Mouse (Mus musculus): ENCODE measurements around the gene Aqp2.

The Aqp2 gene

GRCm38 (mm10) chr15:99578802-99579485 is at the start of gene Aqp2:
Aqp2 (plus strand) TSS chr15:99579055.
- no peak for DNase-seq

- DNase-seq: no peak
Observed at GRCm38 (mm10) chr15:99531146-99531545, 47.7 kb upstream of the Aqp2 start.

GRCm38 (mm10) chr15:99532023-99532422 is 46.8 kb upstream of the Aqp2 start:
- no peak for DNase-seq

DNA sequence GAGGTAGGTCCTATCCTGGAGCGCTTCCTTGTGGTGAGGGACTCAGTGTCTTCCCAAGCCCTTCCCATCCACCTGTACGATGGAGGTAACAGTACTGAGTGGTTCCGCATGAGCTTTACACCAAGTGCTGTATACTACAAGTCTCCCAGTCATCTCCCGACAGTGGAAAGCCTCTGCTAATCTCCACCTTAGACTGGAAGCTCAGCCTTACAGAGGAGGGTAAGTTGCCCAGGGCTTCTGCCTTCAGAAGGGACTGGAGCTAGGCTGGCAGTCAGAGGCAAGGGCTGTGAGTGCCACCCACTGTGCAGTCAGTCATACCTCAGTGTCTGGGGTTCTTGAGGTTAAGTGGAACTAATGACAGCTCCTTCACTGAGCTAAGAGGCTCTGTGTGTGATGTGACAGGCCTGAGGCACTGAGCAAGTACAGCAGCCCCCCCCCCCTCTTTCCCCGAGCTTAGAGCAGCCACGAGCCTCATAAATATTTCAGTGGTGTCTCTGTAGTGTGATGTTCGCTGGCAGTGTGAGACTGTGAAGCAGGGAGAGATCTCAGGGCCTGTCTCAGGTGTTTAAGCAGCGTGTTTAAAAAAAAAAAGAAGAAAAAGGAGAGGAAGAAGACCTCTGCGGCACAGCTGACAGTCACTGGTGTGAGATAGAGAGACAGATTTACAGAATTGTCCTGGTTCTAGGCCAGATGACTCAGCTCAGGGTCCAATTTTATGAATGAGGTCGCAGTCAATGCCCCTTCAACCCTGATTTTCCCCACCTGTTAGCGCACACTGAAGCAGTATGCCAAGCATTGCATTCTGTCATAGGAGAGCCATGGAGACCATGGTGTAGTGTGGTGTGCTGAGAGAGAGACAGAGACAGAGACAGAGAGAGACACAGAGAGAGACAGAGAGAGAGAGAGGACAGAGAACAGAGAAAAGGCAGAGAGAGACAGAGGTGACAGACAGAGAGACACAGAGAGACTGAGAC is 41.7 kb upstream of the Aqp2 start:
- DNase-seq: no peak

DNA sequence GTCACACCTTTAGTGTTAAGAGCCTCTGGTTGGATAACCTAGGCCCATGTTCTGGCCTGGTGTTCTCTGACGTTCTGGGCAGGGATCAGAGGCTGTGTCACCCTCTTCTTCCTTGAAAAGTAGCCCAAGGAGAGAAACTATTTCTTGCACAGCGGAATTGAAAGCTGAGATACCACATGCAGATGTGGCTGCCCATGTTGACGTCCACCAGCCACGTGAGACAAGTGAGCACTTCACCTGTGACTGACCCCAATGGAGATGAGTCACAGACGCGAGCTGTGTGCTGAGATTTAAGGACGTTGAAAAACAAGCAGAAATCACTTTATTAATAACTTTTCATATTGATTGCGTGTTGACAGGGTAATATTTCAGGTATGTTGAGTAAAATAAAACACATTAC is 39.0 kb upstream of the Aqp2 start:
- no peak for DNase-seq

- DNase-seq: no peak
Observed at GRCm38 (mm10) chr15:99544047-99544446, 34.8 kb upstream of the Aqp2 start.

- no peak for DNase-seq
Observed at GRCm38 (mm10) chr15:99546596-99546995, 32.3 kb upstream of the Aqp2 start.

GRCm38 (mm10) chr15:99547732-99548131 is 31.1 kb upstream of the Aqp2 start:
- DNase-seq: no peak

- no peak for DNase-seq
Observed at GRCm38 (mm10) chr15:99549901-99550300, 29.0 kb upstream of the Aqp2 start.

- no peak for DNase-seq
Observed at GRCm38 (mm10) chr15:99553767-99554166, 25.1 kb upstream of the Aqp2 start.

DNA sequence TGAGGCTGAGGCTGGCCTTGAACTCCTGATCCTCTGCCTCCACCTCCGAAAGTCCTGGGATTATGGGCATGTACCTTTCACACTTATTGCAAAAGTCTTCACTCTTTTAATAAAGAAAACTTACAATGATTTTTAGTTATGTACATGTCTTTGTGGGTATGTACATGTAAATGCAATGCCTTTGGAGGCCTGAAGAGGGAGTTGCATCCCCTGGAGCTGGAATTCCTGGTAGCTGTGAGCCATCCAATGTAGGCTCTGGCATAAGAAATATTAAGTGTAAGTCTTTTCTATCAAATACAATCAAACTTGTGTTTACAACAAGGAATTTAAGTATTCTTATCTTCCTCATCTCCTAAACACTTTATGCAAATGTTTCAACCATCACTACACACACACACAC is 19.9 kb upstream of the Aqp2 start:
- DNase-seq: no peak

- DNase-seq: no peak
Observed at GRCm38 (mm10) chr15:99560246-99560645, 18.6 kb upstream of the Aqp2 start.

GRCm38 (mm10) chr15:99567371-99567770 is 11.5 kb upstream of the Aqp2 start:
- DNase-seq: no peak

DNA sequence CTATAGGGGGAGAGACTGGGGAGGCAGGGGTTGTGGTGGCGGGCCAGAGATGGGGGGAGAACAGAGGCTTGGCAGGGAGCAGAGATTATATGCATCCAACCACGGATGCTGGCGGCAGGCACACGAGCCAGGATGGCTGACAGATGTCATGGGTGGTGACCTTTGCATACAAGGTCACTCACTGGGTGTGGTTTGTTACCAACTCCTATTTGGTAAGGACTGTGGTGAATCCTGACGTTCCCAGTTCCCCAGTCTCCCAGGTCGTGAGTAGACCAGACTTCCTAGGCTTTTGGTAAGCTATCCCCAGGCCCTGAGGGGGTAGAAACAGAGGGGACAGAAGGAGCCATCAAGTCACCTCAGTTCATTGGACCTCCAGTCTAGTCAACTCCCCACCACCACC is 10.2 kb upstream of the Aqp2 start:
- no peak for DNase-seq

- no peak for DNase-seq
Observed at GRCm38 (mm10) chr15:99569123-99569522, 9.7 kb upstream of the Aqp2 start.

- no peak for DNase-seq
Observed at GRCm38 (mm10) chr15:99583463-99584344, 4.8 kb downstream of the Aqp2 start.

- no peak for DNase-seq
Observed at GRCm38 (mm10) chr15:99584407-99585202, 5.8 kb downstream of the Aqp2 start.

GRCm38 (mm10) chr15:99585741-99586140 is 6.9 kb downstream of the Aqp2 start:
- no peak for DNase-seq

GRCm38 (mm10) chr15:99586525-99586924 is 7.7 kb downstream of the Aqp2 start:
- no peak for DNase-seq

DNA sequence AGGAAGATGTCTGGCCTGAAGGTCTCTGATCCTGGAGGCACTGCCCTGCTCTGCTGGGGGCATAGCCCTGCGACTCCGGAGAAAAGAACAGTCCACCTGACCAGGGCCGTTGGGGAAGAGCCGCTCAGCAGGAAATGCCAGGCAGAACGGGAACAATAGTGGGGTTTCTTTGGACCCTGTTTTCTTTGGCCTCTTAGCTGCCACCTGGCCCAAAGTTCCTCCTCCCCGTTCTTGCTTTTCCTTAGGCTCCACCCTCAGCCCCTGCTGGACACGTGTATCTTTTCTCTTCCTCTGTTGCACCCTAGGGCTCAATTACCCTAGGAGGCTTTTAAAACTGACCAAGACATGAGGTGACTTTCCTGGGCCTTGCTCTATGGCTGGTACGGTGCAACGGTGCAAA is 10.4 kb downstream of the Aqp2 start:
- no peak for DNase-seq

DNA sequence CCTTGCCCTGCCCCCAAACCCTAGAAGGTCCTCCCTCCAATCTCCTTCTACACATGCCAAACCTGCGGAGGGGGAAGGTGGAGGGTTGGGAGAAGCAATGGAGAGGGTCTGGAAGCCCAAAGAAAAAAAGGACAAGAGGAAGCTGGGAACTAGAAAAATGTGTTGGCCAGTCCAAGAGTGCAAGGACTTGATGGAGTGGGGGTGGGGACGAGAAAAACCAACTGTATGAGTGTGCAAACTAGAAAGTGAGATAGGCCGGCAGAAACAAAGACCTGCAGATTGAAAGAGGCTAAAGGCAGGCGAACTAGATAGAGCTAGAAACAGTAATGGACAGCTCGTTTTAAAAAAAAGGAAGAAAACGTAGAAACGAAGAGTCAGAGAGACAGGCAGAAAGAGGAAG is 10.8 kb downstream of the Aqp2 start:
- no peak for DNase-seq

DNA sequence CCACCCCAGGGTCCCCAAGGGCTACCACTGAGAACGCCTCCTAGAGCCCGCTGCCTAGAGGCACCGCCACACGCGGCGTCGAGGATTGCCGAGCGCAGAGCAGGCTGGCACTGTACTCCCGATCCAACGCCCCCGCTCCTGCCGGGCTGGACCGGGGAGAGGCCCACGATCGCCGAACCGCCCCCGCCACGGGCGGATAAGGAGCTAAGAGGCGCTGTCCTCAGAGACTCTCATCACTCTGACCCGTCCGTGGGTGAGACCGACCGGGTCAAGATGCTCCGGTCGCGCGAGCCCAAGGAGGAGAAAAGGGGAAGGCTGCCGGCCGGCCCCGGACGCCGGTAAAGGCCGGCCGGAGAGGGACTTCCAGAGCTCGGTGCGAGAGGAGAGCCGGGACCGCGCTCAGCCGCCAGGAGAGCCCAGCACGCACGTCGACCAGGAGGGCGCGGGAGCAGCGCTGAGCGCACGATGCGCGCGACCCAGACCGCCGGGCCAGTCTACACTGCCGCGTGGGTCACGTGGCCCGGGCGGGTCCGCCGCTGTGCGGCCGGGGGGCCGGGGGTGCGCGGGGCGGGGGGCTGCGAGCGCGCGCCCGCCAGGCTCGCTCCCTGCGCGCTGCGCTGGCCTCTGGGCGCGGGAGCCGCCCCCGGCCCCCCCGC is 11.7 kb downstream of the Aqp2 start, which contains the start of gene Aqp5:
Gene Aqp5 (plus strand): TSS at position 354 of the 656 bp plus-strand sequence.
- no peak for DNase-seq
